Mouse (Mus musculus): Measurements from ENCODE around the gene Nr2f1. TPM values are rescaled to one million over a fixed set of nuclear protein-coding genes. Genes with fewer than 3 reads are reported as not detected.

Gene Nr2f1
- total RNA-seq, 4 experiments from 2014 or later = 92.7 to 104 (median 96.8) TPM

Other genes starting within 250 kb of the Nr2f1 start
- gene Pou5f2, start 174.9 kb downstream of the Nr2f1 start, total RNA-seq (2022) = 1 to 10 TPM in 3 of 4 experiments, under 1 TPM in 1; 0.87 to 2.4 (median 1.7) TPM

All from left cerebral cortex, adult 8-10 months (tissue).